Mouse (Mus musculus): ENCODE results near the gene Rgs14. TPM values are rescaled to one million over a fixed set of nuclear protein-coding genes. Genes with fewer than 3 reads are reported as not detected.

Gene Rgs14
- polyA plus RNA-seq (2012; rRNA removed), result 2.4 and 2.8 TPM in 2 replicates

GRCm38 (mm10) chr13:55369531-55370114 is at the start of gene Rgs14:
TSS of gene Rgs14 (plus strand) at chr13:55369732.
- DNase-seq (ENCODE audit: low read depth), result no peak

GRCm38 (mm10) chr13:55319931-55320533 is 49.5 kb upstream of the Rgs14 start, which contains the start of gene Prelid1:
TSS of gene Prelid1 (plus strand) at chr13:55320500.
- DNase-seq (ENCODE audit: low read depth), result no peak

GRCm38 (mm10) chr13:55321434-55322129 is 48.0 kb upstream of the Rgs14 start, which contains the start of gene Rab24:
TSS of gene Rab24 (minus strand) at chr13:55321946.
- DNase-seq (ENCODE audit: low read depth), result no peak

GRCm38 (mm10) chr13:55322130-55322825 is 47.3 kb upstream of the Rgs14 start:
- DNase-seq (ENCODE audit: low read depth), result no peak

- DNase-seq (ENCODE audit: low read depth), result no peak
These were observed 43.9 kb upstream of the Rgs14 start for GRCm38 (mm10) chr13:55325596-55325995.

GRCm38 (mm10) chr13:55327169-55327568 is 42.4 kb upstream of the Rgs14 start:
- no peak for DNase-seq (ENCODE audit: low read depth)

GRCm38 (mm10) chr13:55327633-55328032 is 41.9 kb upstream of the Rgs14 start:
- DNase-seq (ENCODE audit: low read depth), result peak; percentile 69

- no peak for DNase-seq (ENCODE audit: low read depth)
These were observed 41.4 kb upstream of the Rgs14 start for GRCm38 (mm10) chr13:55328171-55328570.

- no peak for DNase-seq (ENCODE audit: low read depth)
These were observed 40.9 kb upstream of the Rgs14 start for GRCm38 (mm10) chr13:55328641-55329040.

GRCm38 (mm10) chr13:55329109-55329682 is 40.3 kb upstream of the Rgs14 start:
- DNase-seq (ENCODE audit: low read depth), result no peak

- DNase-seq (ENCODE audit: low read depth), result no peak
These were observed 39.6 kb upstream of the Rgs14 start, which contains the start of gene Mxd3 for GRCm38 (mm10) chr13:55329683-55330566. TSS of gene Mxd3 (minus strand) at chr13:55329823.

GRCm38 (mm10) chr13:55330567-55331400 is 38.7 kb upstream of the Rgs14 start:
- no peak for DNase-seq (ENCODE audit: low read depth)

- no peak for DNase-seq (ENCODE audit: low read depth)
These were observed 37.2 kb upstream of the Rgs14 start for GRCm38 (mm10) chr13:55332331-55332730.

GRCm38 (mm10) chr13:55335701-55336100 is 33.8 kb upstream of the Rgs14 start:
- DNase-seq (ENCODE audit: low read depth), result no peak

GRCm38 (mm10) chr13:55337341-55337975 is 32.1 kb upstream of the Rgs14 start:
- no peak for DNase-seq (ENCODE audit: low read depth)

- DNase-seq (ENCODE audit: low read depth), result no peak
These were observed 31.1 kb upstream of the Rgs14 start for GRCm38 (mm10) chr13:55338131-55339054.

GRCm38 (mm10) chr13:55339259-55339658 is 30.3 kb upstream of the Rgs14 start:
- no peak for DNase-seq (ENCODE audit: low read depth)

- DNase-seq (ENCODE audit: low read depth), result no peak
These were observed 27.1 kb upstream of the Rgs14 start for GRCm38 (mm10) chr13:55342469-55342868.
